Mouse (Mus musculus): ENCODE measurements around the gene Syne4. TPM values are rescaled to one million over a fixed set of nuclear protein-coding genes. Genes with fewer than 3 reads are reported as not detected.

Syne4 gene
- total RNA-seq, 2 experiments from 2014 or later = 1.0 to 1.1 TPM

DNA sequence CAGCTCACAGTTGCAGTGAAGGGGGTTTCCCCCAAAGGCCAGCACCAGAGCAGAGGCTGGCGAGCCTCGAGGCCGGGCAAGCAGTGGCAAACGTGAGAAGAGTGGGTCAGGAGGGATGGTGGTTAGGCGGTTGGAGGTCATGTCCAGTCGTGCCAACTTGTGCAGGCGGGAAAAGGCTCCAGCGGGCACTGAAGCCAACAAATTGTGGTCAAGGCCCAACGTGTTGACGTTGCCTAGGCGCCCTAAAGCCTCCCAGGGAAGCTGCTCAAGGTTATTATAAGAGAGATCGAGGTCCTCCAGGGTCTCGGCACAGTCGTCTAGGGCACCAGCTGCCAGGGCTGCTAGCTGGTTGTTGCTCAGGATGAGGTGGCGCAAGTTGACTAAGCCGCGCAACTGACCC lies 45.4 kb downstream of the Syne4 start:
- no peak for DNase-seq
- intact Hi-C loops (cut with DNase I; ENCODE audit: low total_unique reads) = no loop called here

DNA sequence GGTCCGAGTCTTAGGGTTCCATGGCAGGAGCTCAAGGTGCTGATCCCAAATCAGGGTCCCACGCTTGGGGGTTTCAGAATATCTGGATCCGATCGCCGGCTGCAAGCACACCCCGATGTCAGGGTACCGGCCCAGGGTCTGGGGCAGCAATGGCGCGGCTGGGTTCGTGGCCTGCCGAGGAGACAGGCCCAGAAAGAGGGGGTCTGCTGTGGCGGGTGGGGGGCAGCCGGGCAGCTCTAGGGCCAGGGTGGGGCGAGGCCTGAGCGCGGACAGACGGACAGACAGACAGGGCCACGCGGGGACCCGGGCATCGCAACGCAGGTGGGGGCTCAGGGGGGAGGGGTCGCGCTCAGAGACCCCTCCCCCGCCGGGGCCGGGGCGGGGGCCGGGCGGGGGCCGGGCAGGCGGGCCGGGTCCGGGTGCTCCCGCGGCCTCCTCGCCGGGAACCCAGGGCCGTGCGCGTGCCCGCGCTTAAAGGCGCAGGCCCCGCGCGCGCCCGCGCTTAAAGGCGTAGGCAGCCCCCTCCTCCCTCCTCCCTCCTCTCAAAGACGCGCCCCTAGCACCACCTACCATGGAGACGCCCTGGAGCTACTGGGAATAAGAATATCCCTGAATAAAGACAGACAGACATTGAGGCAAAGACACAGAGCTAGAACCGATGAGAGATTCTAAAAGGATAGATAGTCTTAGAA lies 48.2 kb downstream of the Syne4 start, which contains the start of gene Lrfn3:
Gene Lrfn3 (minus strand): TSS at position 121 of the 692 bp plus-strand sequence.
- intact Hi-C loops (cut with DNase I; ENCODE audit: low total_unique reads) = no loop called here
- DNase-seq = peak; percentile 47

DNA sequence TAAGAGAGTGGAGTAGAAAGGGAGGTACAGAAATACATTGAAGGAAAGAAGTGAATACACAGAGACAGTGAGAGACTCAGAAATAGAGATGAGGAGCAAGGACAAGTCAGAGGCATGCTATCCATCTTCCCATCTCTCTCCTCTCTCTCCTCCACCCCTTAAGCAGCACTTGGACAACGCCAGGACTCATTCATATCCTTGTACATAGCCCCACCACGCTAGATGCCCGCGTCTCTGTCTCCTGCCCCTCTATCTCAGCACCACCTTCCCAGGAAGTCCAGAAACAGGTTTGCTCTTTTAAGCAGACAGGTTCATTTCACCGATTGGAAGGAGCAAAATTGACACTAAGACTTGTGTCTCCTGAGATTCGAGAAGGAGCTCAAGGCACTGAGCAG lies 48.7 kb downstream of the Syne4 start:
- intact Hi-C loops (cut with DNase I; ENCODE audit: low total_unique reads) = no loop called here
- no peak for DNase-seq

DNA sequence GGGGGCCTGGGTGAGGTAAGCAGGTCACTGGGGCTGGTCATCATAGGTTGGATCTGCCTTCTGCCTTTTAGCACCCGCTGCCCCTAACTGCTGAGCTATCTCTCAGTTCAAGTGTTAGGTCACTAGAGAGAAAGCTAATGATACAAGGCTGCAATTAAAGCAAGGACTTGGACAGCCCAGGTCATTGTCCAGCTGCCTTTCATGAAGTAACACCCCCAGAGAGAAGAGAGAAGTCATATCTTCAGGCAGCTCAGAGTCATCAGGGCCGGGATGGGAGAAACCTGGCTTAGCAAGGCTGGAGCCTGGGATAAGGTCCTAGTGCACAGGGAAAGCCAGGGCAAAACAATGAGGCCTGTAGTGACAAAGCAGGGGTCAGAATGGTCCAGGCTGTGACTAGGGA lies 52.9 kb downstream of the Syne4 start:
- no peak for DNase-seq
- intact Hi-C loops (cut with DNase I; ENCODE audit: low total_unique reads) = no loop called here

Other genes with a start within 250 kb of the Syne4 start
- 1 to 10 TPM; 1.0 to 1.6 TPM for gene Zfp82, start 241.9 kb upstream of the Syne4 start, total RNA-seq (2021)
- gene Gm26920, start 224.4 kb upstream of the Syne4 start, total RNA-seq (2021) = under 1 TPM in 1 of 2 experiments, not detected in 1; 0.80 TPM
- 1 to 10 TPM; 1.1 to 1.8 TPM for gene Zfp566, start 224.3 kb upstream of the Syne4 start, total RNA-seq (2021)
- 10 to 100 TPM; 29.9 to 33.5 TPM for gene Zfp260, start 220.0 kb upstream of the Syne4 start, total RNA-seq (2021)
- 1 to 10 TPM; 1.6 to 2.9 TPM for gene Zfp382, start 192.9 kb upstream of the Syne4 start, total RNA-seq (2021)
- 10 to 100 TPM; 23.5 to 27.0 TPM for gene Zfp146, start 145.1 kb upstream of the Syne4 start, total RNA-seq (2021)
- gene Cox7a1, start 130.7 kb upstream of the Syne4 start, total RNA-seq (2021) = 100 to 1,000 TPM; 827 to 966 TPM
- gene Capns1, start 116.0 kb upstream of the Syne4 start, total RNA-seq (2021) = 100 to 1,000 TPM; 275 to 320 TPM
- 10 to 100 TPM; 56.0 to 61.2 TPM for gene Polr2i, start 82.9 kb upstream of the Syne4 start, total RNA-seq (2021)
- gene Tbcb, start 82.5 kb upstream of the Syne4 start, total RNA-seq (2021) = 10 to 100 TPM; 26.8 to 37.2 TPM
- gene Ovol3, start 79.1 kb upstream of the Syne4 start, total RNA-seq (2021) = under 1 TPM in 1 of 2 experiments, not detected in 1; 0.33 TPM
- gene Thap8, start 34.7 kb upstream of the Syne4 start, total RNA-seq (2021) = under 1 TPM; 0.16 to 0.29 TPM
- gene Wdr62, start 34.4 kb upstream of the Syne4 start, total RNA-seq (2021) = 1 to 10 TPM; 2.9 to 3.1 TPM
- gene Clip3, start 23.1 kb upstream of the Syne4 start, total RNA-seq (2021) = 10 to 100 TPM; 18.2 to 20.9 TPM
- gene Alkbh6, start 6.1 kb upstream of the Syne4 start, total RNA-seq (2021) = 10 to 100 TPM; 16.0 to 17.4 TPM
- under 1 TPM; 0.51 to 0.78 TPM for gene E130208F15Rik, start 6.9 kb downstream of the Syne4 start, total RNA-seq (2021)
- 10 to 100 TPM in 1 of 2 experiments, 1 to 10 TPM in 1; 7.8 to 10.6 TPM for gene Sdhaf1, start 9.1 kb downstream of the Syne4 start, total RNA-seq (2021)
- 1 to 10 TPM; 1.5 to 1.8 TPM for gene Lrfn3, start 48.0 kb downstream of the Syne4 start, total RNA-seq (2021)
- 10 to 100 TPM in 1 of 2 experiments, 1 to 10 TPM in 1; 7.8 to 10.4 TPM for gene Tyrobp, start 99.0 kb downstream of the Syne4 start, total RNA-seq (2021)
- under 1 TPM in 1 of 2 experiments, not detected in 1; 0.94 TPM for gene Hcst, start 105.0 kb downstream of the Syne4 start, total RNA-seq (2021)
- under 1 TPM; 0.21 to 0.33 TPM for gene Nfkbid, start 106.9 kb downstream of the Syne4 start, total RNA-seq (2021)
- 1 to 10 TPM; 1.9 to 2.3 TPM for gene Aplp1, start 130.7 kb downstream of the Syne4 start, total RNA-seq (2021)
- not detected for gene Kirrel2, start 142.9 kb downstream of the Syne4 start, total RNA-seq (2021)
- gene Nphs1, start 143.5 kb downstream of the Syne4 start, total RNA-seq (2021) = not detected
- gene Prodh2, start 178.8 kb downstream of the Syne4 start, total RNA-seq (2021) = not detected
- gene Arhgap33, start 220.3 kb downstream of the Syne4 start, total RNA-seq (2021) = 1 to 10 TPM in 1 of 2 experiments, under 1 TPM in 1; 0.98 to 2.4 TPM
- 100 to 1,000 TPM; 455 to 476 TPM for gene Hspb6, start 237.4 kb downstream of the Syne4 start, total RNA-seq (2021)
- gene Proser3, start 237.5 kb downstream of the Syne4 start, total RNA-seq (2021) = 1 to 10 TPM; 3.9 to 4.8 TPM
- gene Lin37, start 245.0 kb downstream of the Syne4 start, total RNA-seq (2021) = 1 to 10 TPM; 8.4 to 9.1 TPM
- 10 to 100 TPM; 49.6 to 50.1 TPM for gene U2af1l4, start 248.5 kb downstream of the Syne4 start, total RNA-seq (2021)
- 1 to 10 TPM in 1 of 2 experiments, under 1 TPM in 1; 0.74 to 1.7 TPM for gene Gm49396, start 248.5 kb downstream of the Syne4 start, total RNA-seq (2021)
- 10 to 100 TPM; 83.4 to 92.7 TPM for gene Psenen, start 248.8 kb downstream of the Syne4 start, total RNA-seq (2021)

Measured in gastrocnemius, postnatal 14 days (tissue).